Mouse (Mus musculus) limb, embryonic 11.5 days (tissue): ENCODE measurements around the gene Eml2. TPM values are rescaled to one million over a fixed set of nuclear protein-coding genes. Genes with fewer than 3 reads are reported as not detected.
"Not testable (repeated sequence)": the region's sequence is repeated elsewhere in the genome, so short reads cannot be mapped to it uniquely, and the experiment has no call there.

Source experiments
- ATAC-seq: fragments of 200-750 bp; cut with Nextera tagmentation; 2 replicates; pipeline ENCODE4 v1.8.0; 2017; ENCODE audit warnings: low read depth; ENCODE audit not compliant: insufficient number of reproducible peaks, low FRiP score, low TSS enrichment
- DNase-seq: peaks from one replicate; pipeline ENCODE4 v3.0.0-alpha.2; 2015; ENCODE audit warnings: low spot score
- H3K27ac ChIP-seq: fragments of 300-500 bp; sonication (generic); replicated peaks from 2 replicates; pipeline ENCODE4 v1.5.1; 2014; ENCODE audit warnings: low read depth, mild to moderate bottlenecking, low read length
- H3K27me3 ChIP-seq: fragments of 300-500 bp; sonication (generic); 2 replicates; pipeline ENCODE4 v1.6.1; 2014; ENCODE audit warnings: mild to moderate bottlenecking, low read length, mixed read lengths; ENCODE audit not compliant: control insufficient read depth, insufficient read depth
- H3K36me3 ChIP-seq: fragments of 300-500 bp; sonication (generic); 2 replicates; pipeline ENCODE4 v1.6.1; 2014; ENCODE audit warnings: mild to moderate bottlenecking, low read length, moderate library complexity, mixed read lengths; ENCODE audit not compliant: control insufficient read depth, insufficient read depth
- H3K4me1 ChIP-seq: fragments of 300-500 bp; sonication (generic); 2 replicates; pipeline ENCODE4 v1.6.1; 2014; ENCODE audit warnings: low read length, mixed read lengths; ENCODE audit not compliant: control insufficient read depth, insufficient read depth
- H3K4me2 ChIP-seq: fragments of 300-500 bp; sonication (generic); 2 replicates; pipeline ENCODE4 v1.6.1; 2014; ENCODE audit warnings: low read depth, mild to moderate bottlenecking, moderate library complexity; ENCODE audit not compliant: severe bottlenecking
- H3K4me3 ChIP-seq: fragments of 300-500 bp; sonication (generic); 2 replicates; pipeline ENCODE4 v1.5.1; 2014; ENCODE audit warnings: low read depth, low read length
- H3K9ac ChIP-seq: fragments of 300-500 bp; sonication (generic); 2 replicates; pipeline ENCODE4 v1.6.1; 2014; ENCODE audit warnings: mild to moderate bottlenecking, low read length
- H3K9me3 ChIP-seq: fragments of 300-500 bp; sonication (generic); 2 replicates; pipeline ENCODE4 v1.6.1; 2016; ENCODE audit warnings: low read length; ENCODE audit not compliant: control insufficient read depth
- WGBS: fragments of 180-500 bp; shearing (Covaris S2); extraction: QIAGEN DNeasy Blood & Tissue Kit; methylation state at CpG from one replicate; pipeline ENCODE4 v1.1.7; 2014; 5-methylcytosine and 5-hydroxymethylcytosine counted together
- polyA plus RNA-seq: library from polyadenylated mRNA; unstranded; fragments of >200 nt; fragmentation: Nextera tagmentation; extraction: Ambion mirVana; gene quantifications from 2 replicates; pipeline ENCODE4 v1.2.1, GENCODE M21; 2014

The Eml2 gene
- polyA plus RNA-seq, 1 experiment from 2014 or later: 2.3 TPM

DNA sequence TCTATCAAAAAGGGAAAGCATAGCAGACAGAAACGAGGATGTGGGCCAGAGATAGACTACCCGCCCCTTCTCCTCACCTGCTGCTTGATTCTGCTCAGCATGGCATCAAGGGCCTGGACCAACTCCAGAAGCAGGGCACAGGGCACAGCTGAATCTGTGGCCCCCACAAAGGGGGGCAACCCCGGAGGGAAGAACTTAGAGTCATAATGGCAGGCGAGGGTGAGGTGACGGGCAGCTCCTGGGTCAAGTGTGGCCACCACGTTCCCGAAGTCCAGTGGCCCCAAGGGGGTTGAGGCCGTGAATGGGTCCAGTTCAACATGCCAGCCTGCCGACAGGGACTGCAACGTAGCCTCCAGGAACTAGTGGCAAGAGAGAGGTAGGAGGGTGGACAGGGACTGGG, 29.4 kb upstream of the Eml2 start:
- Histone ChIP-seq H3K9me3 (no peaks in the 10 kb centered on the region), H3K27ac (no peak overlapping the region), H3K36me3 (no peaks in the 10 kb centered on the region; the same call in 1 of the 2 replicates), H3K4me3 (no peak overlapping the region), H3K9ac (no peak overlapping the region), H3K27me3 (no peaks in the 10 kb centered on the region), H3K4me2 (no peak overlapping the region), H3K4me1 (peaks cover 11% of the 10 kb centered on the region)
- DNase-seq (no peak), ATAC-seq (no peak)
- WGBS: 87% methylated on average over 10 of the region's 10 CpGs

DNA sequence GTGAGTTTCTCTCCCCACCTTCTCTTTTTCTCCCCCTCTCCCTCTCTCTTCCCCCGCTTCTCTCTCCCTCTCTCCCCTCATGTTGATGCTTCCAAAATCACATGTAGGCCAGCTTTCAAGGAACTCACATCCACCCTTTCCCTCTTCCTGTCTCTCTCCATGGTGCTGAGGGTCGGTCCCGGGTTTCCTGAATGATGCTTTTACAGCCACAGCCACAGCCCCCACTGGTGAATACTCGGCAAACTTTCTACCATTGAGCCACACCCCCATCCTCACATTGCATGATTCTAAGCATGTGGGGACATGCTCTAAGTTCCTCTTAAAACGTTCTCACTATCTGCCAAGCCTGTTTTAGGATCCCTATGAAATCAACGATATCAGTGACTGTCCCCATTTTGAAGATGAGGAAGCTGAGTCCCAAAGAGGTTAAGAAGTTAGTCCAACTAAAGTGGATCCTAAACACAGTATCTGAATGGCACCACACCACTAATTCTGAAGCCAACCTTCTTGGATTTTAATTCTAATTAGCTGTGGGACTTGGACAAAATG, 28.6 kb upstream of the Eml2 start:
- Histone ChIP-seq H3K27ac (no peak overlapping the region), H3K27me3 (no peaks in the 10 kb centered on the region), H3K36me3 (peaks cover 3% of the 10 kb centered on the region; the same call in 1 of the 2 replicates), H3K4me1 (peaks cover 11% of the 10 kb centered on the region), H3K9me3 (no peaks in the 10 kb centered on the region), H3K4me2 (no peak overlapping the region), H3K9ac (no peak overlapping the region), H3K4me3 (no peak overlapping the region)
- 47% methylated on average over 6 of the region's 6 CpGs for WGBS
- DNase-seq (peak; percentile 47), ATAC-seq (no peak)

DNA sequence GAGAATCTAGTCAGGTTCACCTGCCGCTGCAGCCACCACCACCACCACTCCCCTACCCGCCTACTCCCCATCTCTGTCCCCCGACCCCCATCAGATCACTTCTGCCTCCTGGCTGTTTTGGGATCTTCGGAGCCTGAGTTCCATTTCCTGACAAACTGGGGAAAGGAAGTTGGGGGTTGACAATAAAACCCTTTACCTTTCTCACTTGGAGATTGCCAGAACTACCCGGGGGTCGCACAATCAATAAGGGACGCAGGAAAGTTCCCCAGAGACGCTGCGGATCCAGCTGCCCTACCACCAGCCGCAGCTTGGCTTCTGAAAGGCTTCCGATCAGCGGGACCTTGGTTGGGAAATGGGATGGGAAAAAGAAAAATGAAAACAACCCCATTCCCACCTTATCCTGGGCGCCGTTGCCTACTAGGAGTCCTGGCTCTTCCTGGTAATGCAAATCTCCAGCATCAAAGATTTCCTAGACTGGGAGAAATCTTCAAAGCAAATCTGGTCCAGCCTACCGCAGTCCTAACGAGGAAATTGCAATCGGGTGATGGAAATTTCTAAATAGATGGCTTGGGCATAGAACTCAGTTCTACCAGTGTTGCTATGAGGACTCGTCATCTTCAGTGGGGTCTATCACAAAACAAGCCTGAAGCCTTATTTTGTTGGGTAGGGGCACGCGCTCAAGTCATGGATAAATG, 27.9 kb upstream of the Eml2 start:
- peak overlapping the region; percentile 76 for H3K4me2 ChIP-seq
- no peaks in the 10 kb centered on the region for H3K27me3 ChIP-seq
- H3K36me3 ChIP-seq: peaks cover 10% of the 10 kb centered on the region; the same call in 1 of the 2 replicates
- H3K9ac ChIP-seq: peak overlapping the region; percentile 43
- H3K9me3 ChIP-seq: no peaks in the 10 kb centered on the region
- peak overlapping the region; percentile 61 for H3K4me3 ChIP-seq
- peaks cover 11% of the 10 kb centered on the region for H3K4me1 ChIP-seq
- DNase-seq: no peak
- H3K27ac ChIP-seq: no peak overlapping the region
- no peak for ATAC-seq
- WGBS: 11% methylated on average over 20 of the region's 20 CpGs

DNA sequence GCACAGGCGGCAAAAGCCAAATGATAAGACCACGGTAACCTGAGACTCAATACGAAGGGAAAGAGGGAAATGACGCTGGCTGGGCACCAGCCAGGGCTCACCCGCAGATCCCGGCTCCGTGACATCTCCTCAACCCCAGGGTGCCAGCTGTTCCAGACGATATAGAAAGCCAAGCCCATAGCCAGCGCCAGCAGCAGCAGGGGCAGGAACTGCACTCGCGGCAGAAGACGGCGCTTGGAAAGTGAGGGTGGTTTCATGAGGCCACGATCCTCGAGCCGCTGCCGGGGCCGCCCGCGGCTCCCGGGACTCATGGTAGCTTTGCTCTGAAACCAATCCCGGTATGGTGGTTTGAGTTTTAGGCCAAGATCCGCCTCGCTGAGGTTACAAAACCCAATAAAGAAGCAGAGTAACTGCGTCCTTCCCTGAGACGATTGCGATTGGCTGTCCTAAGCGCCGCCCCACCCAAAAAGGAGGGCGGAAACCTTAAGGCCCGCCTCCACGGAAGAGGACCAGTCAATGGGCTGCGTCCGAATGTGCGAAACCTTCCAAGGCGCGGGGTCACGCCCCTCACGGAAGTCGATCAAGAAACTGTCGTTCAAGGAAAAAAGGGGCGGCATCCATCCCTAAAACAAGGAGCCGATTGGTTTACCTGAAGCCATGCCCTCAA, 27.2 kb upstream of the Eml2 start, which contains the start of gene Qpctl:
Gene Qpctl (minus strand): TSS at position 417 of the 667 bp plus-strand sequence.
- peak; percentile 96 for ATAC-seq
- WGBS: under 1% methylated on average over 43 of the region's 43 CpGs
- peak within 1 kb of the TSS; percentile 42; the same call in 1 of the 2 replicates for H3K27ac ChIP-seq

DNA sequence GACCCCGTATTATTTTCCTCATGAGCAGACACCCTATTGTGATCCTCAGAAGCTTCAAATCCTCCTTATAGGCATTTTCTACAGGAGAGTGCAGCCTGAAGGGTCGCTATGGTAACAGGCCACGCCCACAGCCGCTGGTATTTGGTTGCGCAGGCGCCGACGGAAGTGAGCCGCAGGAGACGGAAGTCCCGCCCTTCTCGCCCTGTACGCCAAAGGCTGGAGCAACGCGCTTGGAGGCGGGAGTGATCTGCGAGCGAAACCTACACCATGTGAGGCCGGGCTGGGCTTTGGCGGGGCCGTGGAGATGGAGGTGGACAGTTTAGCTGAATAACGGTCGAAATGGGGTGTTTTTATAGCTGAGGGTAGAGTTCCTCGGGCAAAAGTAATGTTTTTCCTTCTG, 26.6 kb upstream of the Eml2 start, which contains the start of gene Snrpd2:
Gene Snrpd2 (plus strand): TSS at position 97 of the 400 bp plus-strand sequence.
- Histone ChIP-seq H3K27me3 (no peaks in the 10 kb centered on the region), H3K4me1 (peaks cover 11% of the 10 kb centered on the region), H3K4me3 (peak within 1 kb of the TSS; percentile 61), H3K4me2 (peak within 1 kb of the TSS; percentile 76), H3K36me3 (peaks cover 12% of the 10 kb centered on the region; the same call in 1 of the 2 replicates), H3K9me3 (no peaks in the 10 kb centered on the region), H3K9ac (peak within 1 kb of the TSS; percentile 58), H3K27ac (peak within 1 kb of the TSS; percentile 42; the same call in 1 of the 2 replicates)
- ATAC-seq (peak; percentile 90), DNase-seq (peak; percentile 98)
- 0% methylated on average over 24 of the region's 24 CpGs for WGBS

More for the DNA sequence above, 27.2 kb upstream of the Eml2 start, which contains the start of gene Qpctl:
- Histone ChIP-seq H3K36me3 (peaks cover 12% of the 10 kb centered on the region; the same call in 1 of the 2 replicates), H3K4me1 (peaks cover 11% of the 10 kb centered on the region), H3K9me3 (no peaks in the 10 kb centered on the region), H3K9ac (peak within 1 kb of the TSS; percentile 58), H3K4me3 (peak within 1 kb of the TSS; percentile 61), H3K4me2 (peak within 1 kb of the TSS; percentile 76), H3K27me3 (no peaks in the 10 kb centered on the region)
- peak; percentile 95 for DNase-seq

DNA sequence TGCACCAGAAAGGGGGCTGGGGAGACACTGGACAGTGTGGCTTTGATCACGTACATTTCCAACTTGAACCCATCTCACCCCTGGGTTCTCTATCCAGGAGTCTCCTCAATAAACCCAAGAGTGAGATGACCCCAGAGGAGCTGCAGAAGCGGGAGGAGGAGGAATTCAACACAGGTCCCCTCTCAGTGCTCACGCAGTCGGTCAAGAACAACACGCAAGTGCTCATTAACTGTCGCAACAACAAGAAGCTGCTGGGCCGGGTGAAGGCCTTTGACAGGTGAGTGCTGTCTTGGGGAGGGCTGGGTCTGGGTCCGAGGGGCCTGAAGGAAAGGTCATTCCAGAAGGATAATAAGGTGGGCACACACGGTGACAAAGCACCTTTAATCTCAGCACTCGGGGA, 25.1 kb upstream of the Eml2 start:
- DNase-seq, ATAC-seq, H3K27me3 ChIP-seq, H3K9me3 ChIP-seq, H3K4me2 ChIP-seq, H3K4me3 ChIP-seq, H3K9ac ChIP-seq, H3K27ac ChIP-seq: not testable (repeated sequence)
- 92% methylated on average over 10 of the region's 10 CpGs for WGBS
- Histone ChIP-seq H3K36me3 (peaks cover 15% of the 10 kb centered on the region; the same call in 1 of the 2 replicates), H3K4me1 (peaks cover 14% of the 10 kb centered on the region)

DNA sequence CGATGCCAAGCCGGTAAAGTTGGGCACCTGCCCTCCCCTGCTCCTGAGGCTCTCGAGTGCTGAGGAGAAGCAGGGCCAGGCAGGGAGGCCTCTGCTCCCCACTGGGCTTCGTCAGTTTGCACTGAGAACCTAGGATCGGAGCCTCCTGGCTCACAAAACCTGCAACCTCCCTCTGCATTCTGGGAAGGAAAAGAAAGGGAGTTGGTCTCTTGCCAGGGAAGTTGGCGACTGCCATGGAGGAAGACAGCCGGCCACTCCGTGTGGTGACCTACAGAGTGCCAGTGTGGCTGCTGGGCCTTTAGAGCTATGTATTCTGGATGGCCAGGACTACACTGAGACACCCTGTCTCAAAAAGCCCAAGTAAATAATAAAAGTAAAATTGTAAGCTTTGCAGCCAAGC, 21.4 kb upstream of the Eml2 start:
- 89% methylated on average over 8 of the region's 8 CpGs for WGBS
- DNase-seq (no peak), ATAC-seq (no peak)
- Histone ChIP-seq H3K4me3 (no peak overlapping the region), H3K36me3 (peaks cover 15% of the 10 kb centered on the region; the same call in 1 of the 2 replicates), H3K27ac (no peak overlapping the region), H3K9ac (no peak overlapping the region), H3K4me2 (no peak overlapping the region), H3K4me1 (peaks cover 16% of the 10 kb centered on the region), H3K9me3 (no peaks in the 10 kb centered on the region), H3K27me3 (peaks cover 12% of the 10 kb centered on the region)

DNA sequence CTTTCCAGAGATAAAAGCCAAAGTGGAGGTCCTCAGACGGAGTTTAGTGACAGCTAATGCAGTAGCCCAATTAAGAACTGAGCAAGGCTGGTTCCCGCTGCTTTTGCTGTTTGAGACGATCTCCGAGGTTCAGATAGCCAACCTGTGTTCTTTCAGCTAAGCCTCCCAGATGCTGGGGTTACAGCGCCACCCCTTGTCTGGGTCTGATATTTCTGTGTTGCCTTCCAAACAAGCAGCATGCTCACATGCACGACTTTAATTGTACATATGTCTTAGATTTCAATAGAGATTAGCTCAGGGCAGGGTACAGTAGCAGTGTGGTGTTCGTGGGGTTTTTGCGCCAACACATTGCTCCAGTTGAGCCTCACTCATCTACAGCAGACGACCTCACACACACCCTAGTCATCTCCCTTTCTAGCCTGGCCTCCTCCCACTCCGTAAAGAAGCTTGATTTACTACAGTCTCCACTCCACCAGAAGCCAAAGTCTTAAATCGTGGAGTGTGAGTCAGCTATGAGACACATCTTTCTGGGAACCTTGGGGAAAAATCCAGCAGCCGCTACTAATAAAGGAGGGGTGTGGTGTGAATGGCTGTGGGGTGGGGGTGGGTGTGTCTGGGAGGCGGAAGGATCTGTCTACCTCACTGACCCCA, 20.3 kb upstream of the Eml2 start:
- H3K4me3 ChIP-seq: no peak overlapping the region
- no peak for ATAC-seq
- H3K9ac ChIP-seq: no peak overlapping the region
- no peaks in the 10 kb centered on the region for H3K9me3 ChIP-seq
- no peak for DNase-seq
- peaks cover 15% of the 10 kb centered on the region; the same call in 1 of the 2 replicates for H3K36me3 ChIP-seq
- H3K4me2 ChIP-seq: no peak overlapping the region
- peaks cover 9% of the 10 kb centered on the region for H3K4me1 ChIP-seq
- 44% methylated on average over 13 of the region's 13 CpGs for WGBS
- no peak overlapping the region for H3K27ac ChIP-seq
- peaks cover 19% of the 10 kb centered on the region for H3K27me3 ChIP-seq
